Mouse (Mus musculus): ENCODE measurements around the gene Pomgnt1. TPM values are rescaled to one million over a fixed set of nuclear protein-coding genes. Genes with fewer than 3 reads are reported as not detected.

Pomgnt1 gene
- polyA plus RNA-seq, 1 experiment, result 75.9 TPM

DNA sequence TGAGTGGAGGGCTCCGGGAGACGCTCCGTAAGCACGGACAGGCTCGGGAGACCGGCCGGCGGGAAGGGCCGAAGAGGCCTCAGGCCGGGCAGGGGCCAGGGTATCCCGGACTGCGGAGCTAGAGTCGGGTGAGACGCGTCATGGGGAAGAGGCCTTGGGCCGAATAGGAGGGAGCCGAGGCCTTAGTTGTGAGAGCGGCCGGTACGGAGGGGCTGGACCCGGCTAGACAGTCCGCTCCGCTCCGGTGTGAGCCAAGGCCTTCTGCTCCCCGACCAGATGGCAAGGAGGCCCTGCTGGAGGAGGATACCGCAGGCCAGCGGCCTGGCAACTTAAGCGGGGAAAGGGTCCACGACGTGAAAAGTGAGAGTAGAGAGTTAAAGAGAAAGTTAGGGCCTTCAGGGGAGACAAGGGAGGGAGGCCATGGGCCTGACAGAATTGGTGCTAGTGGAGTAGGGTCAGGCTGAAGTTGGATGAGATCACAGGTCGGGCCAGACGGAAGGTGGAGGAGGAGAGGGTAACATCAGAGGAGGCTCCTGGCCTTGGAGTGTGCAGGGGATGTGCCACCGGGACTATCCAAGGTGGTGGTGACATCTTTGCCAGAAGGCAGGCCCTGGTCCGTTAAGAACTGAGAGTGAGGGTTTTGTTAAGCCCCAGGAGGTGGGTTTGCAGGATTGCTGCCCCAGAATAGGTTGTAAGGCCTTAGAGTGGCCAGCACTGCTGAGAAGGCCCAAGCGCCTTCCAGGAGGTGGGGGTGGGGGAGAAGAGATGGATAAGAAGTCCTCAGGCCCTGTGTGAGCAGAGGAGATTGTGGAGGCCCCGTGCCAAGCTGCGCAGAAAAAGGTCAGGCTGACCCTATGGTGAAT is 47.0 kb upstream of the Pomgnt1 start:
- Histone ChIP-seq H3ac (ENCODE audit: control insufficient read depth, insufficient read length) (peak overlapping the region; percentile 80), H3K4me2 (ENCODE audit: low read depth) (peak overlapping the region; percentile 89), H3K36me3 (ENCODE audit: control insufficient read depth, insufficient read depth) (peaks cover 18% of the 10 kb centered on the region), H3K27me3 (ENCODE audit: control insufficient read depth, insufficient read depth, insufficient read length) (no peaks in the 10 kb centered on the region), H3K4me3 (peak overlapping the region; percentile 71), H3K79me2 (ENCODE audit: control insufficient read depth, insufficient read depth) (peaks cover 71% of the 10 kb centered on the region)
- no peak for TF ChIP-seq CEBPB (IDR thresholded peaks at IDR 0.05; ENCODE audit: insufficient read depth, poor library complexity, severe bottlenecking)
- TF ChIP-seq POLR2A (IDR thresholded peaks at IDR 0.05; ENCODE audit: insufficient read length, low read depth), result no peak
- no peak for TF ChIP-seq SRF (IDR thresholded peaks at IDR 0.05; ENCODE audit: control insufficient read depth, insufficient read length, low read depth)
- TF ChIP-seq MYOD1 (IDR thresholded peaks at IDR 0.05; ENCODE audit: control insufficient read depth in 1 of 3, insufficient read length in 2 of 3, low read depth in 2 of 3), result no peak
- TF ChIP-seq POLR2AphosphoS2 (IDR thresholded peaks at IDR 0.05; ENCODE audit: insufficient read length, low read depth), result no peak
- TF ChIP-seq E2F4 (IDR thresholded peaks at IDR 0.05; ENCODE audit: insufficient read depth), result no peak
- no peak for TF ChIP-seq MAX (IDR thresholded peaks at IDR 0.05; ENCODE audit: low read depth)
- no peak for TF ChIP-seq TCF12 (IDR thresholded peaks at IDR 0.05; ENCODE audit: insufficient read depth, poor library complexity, severe bottlenecking)
- TF ChIP-seq REST (IDR thresholded peaks at IDR 0.05; ENCODE audit: insufficient read depth, insufficient read length), result no peak
- no peak for TF ChIP-seq MYOG (IDR thresholded peaks at IDR 0.05; ENCODE audit: control insufficient read depth in 1 of 3, insufficient read depth in 1 of 3, insufficient read length in 2 of 3, low read depth in 2 of 3)
- TF ChIP-seq TCF3 (IDR thresholded peaks at IDR 0.05; ENCODE audit: insufficient read length, low read depth), result no peak
- no peak for TF ChIP-seq USF1 (IDR thresholded peaks at IDR 0.05; ENCODE audit: low read depth)

DNA sequence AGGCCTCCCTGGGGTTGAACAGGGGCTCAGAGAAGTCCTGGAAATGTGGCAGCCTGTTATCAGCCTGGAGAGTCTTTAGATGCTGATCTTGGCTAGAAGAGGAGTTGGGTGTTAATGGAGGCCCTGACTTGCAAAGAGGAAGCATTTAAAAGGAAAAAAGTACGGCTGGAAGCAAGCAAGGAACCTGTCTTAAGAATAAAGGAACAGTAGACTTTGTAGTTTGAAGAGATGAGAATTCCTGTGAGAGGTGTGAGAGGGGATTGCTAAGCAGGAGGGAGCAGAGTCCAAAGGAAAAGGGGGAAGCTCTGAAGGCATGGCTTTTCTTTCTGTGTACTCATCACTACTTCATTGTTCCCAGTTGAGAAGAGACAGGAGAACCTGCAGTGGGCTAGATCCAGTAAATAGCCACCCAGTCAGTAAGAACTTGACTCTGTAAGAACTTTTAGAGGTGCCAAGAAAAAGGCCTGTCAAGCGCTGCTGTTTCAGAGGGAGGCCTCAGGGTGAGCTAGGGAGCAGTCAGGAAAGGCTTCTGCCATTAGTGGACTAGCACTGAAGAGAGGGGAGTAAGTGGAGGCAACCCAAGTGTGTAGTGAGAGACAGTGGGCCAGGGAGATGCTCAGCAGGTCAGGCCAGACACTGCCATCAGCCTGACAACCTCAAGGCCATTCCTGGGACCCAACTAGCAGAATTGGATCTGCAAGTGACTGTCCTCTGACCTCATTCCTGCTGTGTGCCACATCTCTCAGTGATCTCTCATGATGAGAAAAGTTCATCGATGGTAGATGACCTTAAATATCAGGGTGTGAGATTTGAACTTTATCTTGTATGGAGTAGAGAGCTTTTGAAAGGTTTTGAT is 46.2 kb upstream of the Pomgnt1 start:
- Histone ChIP-seq H3K79me2 (ENCODE audit: control insufficient read depth, insufficient read depth) (peaks cover 63% of the 10 kb centered on the region), H3K36me3 (ENCODE audit: control insufficient read depth, insufficient read depth) (peaks cover 18% of the 10 kb centered on the region), H3K4me2 (ENCODE audit: low read depth) (peak overlapping the region; percentile 89), H3K4me3 (peak overlapping the region; percentile 71), H3K27me3 (ENCODE audit: control insufficient read depth, insufficient read depth, insufficient read length) (no peaks in the 10 kb centered on the region), H3ac (ENCODE audit: control insufficient read depth, insufficient read length) (peak overlapping the region; percentile 80)
- TF ChIP-seq TCF12 (IDR thresholded peaks at IDR 0.05; ENCODE audit: insufficient read depth, poor library complexity, severe bottlenecking) (no peak), CEBPB (IDR thresholded peaks at IDR 0.05; ENCODE audit: insufficient read depth, poor library complexity, severe bottlenecking) (no peak), SRF (IDR thresholded peaks at IDR 0.05; ENCODE audit: control insufficient read depth, insufficient read length, low read depth) (no peak), REST (IDR thresholded peaks at IDR 0.05; ENCODE audit: insufficient read depth, insufficient read length) (no peak), POLR2AphosphoS2 (IDR thresholded peaks at IDR 0.05; ENCODE audit: insufficient read length, low read depth) (no peak), POLR2A (IDR thresholded peaks at IDR 0.05; ENCODE audit: insufficient read length, low read depth) (no peak), MYOG (IDR thresholded peaks at IDR 0.05; ENCODE audit: control insufficient read depth in 1 of 3, insufficient read depth in 1 of 3, insufficient read length in 2 of 3, low read depth in 2 of 3) (no peak), TCF3 (IDR thresholded peaks at IDR 0.05; ENCODE audit: insufficient read length, low read depth) (no peak), USF1 (IDR thresholded peaks at IDR 0.05; ENCODE audit: low read depth) (no peak), MYOD1 (IDR thresholded peaks at IDR 0.05; ENCODE audit: control insufficient read depth in 1 of 3, insufficient read length in 2 of 3, low read depth in 2 of 3) (no peak), E2F4 (IDR thresholded peaks at IDR 0.05; ENCODE audit: insufficient read depth) (no peak), MAX (IDR thresholded peaks at IDR 0.05; ENCODE audit: low read depth) (no peak)

- no peaks in the 10 kb centered on the region for H3K27me3 ChIP-seq (ENCODE audit: control insufficient read depth, insufficient read depth, insufficient read length)
- TF ChIP-seq MYOD1 (IDR thresholded peaks at IDR 0.05; ENCODE audit: control insufficient read depth in 1 of 3, insufficient read length in 2 of 3, low read depth in 2 of 3) (peak in 2 of 3 experiments; percentile 9 to 18), SRF (IDR thresholded peaks at IDR 0.05; ENCODE audit: control insufficient read depth, insufficient read length, low read depth) (no peak)
- no peak overlapping the region for H3K4me3 ChIP-seq
- no peak overlapping the region for H3K4me2 ChIP-seq (ENCODE audit: low read depth)
- H3K36me3 ChIP-seq (ENCODE audit: control insufficient read depth, insufficient read depth), result peaks cover 78% of the 10 kb centered on the region
- H3ac ChIP-seq (ENCODE audit: control insufficient read depth, insufficient read length), result no peak overlapping the region
- no peaks in the 10 kb centered on the region for H3K79me2 ChIP-seq (ENCODE audit: control insufficient read depth, insufficient read depth)
These were observed 35.0 kb upstream of the Pomgnt1 start for GRCm38 (mm10) chr4:116088510-116089249.

DNA sequence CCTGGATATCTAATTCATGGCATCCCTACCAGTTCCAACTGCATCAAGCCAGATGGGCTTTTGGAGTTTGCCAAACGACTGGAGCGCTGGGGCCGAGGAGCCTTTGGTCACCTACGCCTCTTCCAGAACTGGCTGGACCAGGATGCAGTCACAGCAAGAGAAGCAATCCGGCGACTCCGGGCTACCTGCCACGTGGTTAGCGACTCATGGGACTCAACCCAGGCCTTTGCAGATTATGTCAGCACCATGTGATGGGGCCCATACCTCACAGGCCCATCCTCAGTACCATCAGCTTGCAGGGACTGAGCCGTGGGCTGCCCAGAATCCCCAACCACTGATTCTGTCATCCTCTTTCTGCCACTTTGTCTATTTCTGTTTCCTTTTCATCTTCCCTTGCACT is 27.3 kb upstream of the Pomgnt1 start:
- Histone ChIP-seq H3K27me3 (ENCODE audit: control insufficient read depth, insufficient read depth, insufficient read length) (no peaks in the 10 kb centered on the region), H3K36me3 (ENCODE audit: control insufficient read depth, insufficient read depth) (peaks cover 65% of the 10 kb centered on the region), H3K4me2 (ENCODE audit: low read depth) (no peak overlapping the region), H3ac (ENCODE audit: control insufficient read depth, insufficient read length) (no peak overlapping the region), H3K4me3 (no peak overlapping the region), H3K79me2 (ENCODE audit: control insufficient read depth, insufficient read depth) (no peaks in the 10 kb centered on the region)
- TF ChIP-seq REST (IDR thresholded peaks at IDR 0.05; ENCODE audit: insufficient read depth, insufficient read length) (no peak), POLR2A (IDR thresholded peaks at IDR 0.05; ENCODE audit: insufficient read length, low read depth) (no peak), TCF3 (IDR thresholded peaks at IDR 0.05; ENCODE audit: insufficient read length, low read depth) (no peak), MYOD1 (IDR thresholded peaks at IDR 0.05; ENCODE audit: control insufficient read depth in 1 of 3, insufficient read length in 2 of 3, low read depth in 2 of 3) (no peak), TCF12 (IDR thresholded peaks at IDR 0.05; ENCODE audit: insufficient read depth, poor library complexity, severe bottlenecking) (no peak), MAX (IDR thresholded peaks at IDR 0.05; ENCODE audit: low read depth) (no peak), SRF (IDR thresholded peaks at IDR 0.05; ENCODE audit: control insufficient read depth, insufficient read length, low read depth) (no peak), POLR2AphosphoS2 (IDR thresholded peaks at IDR 0.05; ENCODE audit: insufficient read length, low read depth) (no peak), USF1 (IDR thresholded peaks at IDR 0.05; ENCODE audit: low read depth) (no peak), MYOG (IDR thresholded peaks at IDR 0.05; ENCODE audit: control insufficient read depth in 1 of 3, insufficient read depth in 1 of 3, insufficient read length in 2 of 3, low read depth in 2 of 3) (no peak), CEBPB (IDR thresholded peaks at IDR 0.05; ENCODE audit: insufficient read depth, poor library complexity, severe bottlenecking) (no peak), E2F4 (IDR thresholded peaks at IDR 0.05; ENCODE audit: insufficient read depth) (no peak)
